Mouse (Mus musculus) effector memory CD4-positive, alpha-beta T cell, adult 5 months (primary cell): ENCODE measurements around the gene Rbpj. TPM values are rescaled to one million over a fixed set of nuclear protein-coding genes. Genes with fewer than 3 reads are reported as not detected.

Experiments used
- polyA plus RNA-seq: library from polyadenylated mRNA; unstranded; fragments of 100-300 nt; shearing (Covaris generic); gene quantifications from one replicate; pipeline ENCODE4 v1.2.1, GENCODE M21; 2017

The Rbpj gene
- polyA plus RNA-seq = 41.8 TPM

DNA sequence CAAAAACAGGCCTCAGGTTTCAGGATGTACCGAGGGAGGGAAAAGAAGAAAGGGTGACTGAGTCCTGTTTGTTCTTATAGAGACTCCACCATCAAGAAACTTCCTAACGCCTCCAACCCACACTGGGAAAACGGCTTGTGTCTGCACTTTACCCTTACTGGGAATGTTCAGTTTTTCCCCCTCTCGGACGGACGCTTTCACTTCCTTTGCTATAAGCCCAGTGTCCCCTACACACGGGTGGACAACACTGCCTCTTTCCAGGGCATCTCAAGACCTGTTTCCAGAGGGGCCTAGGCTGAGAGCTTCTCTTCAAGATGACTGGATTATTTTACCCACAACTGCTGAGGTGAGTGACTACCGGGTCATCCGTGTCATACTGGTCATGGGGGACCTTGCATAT, at the start of gene Rbpj:
Rbpj (plus strand) TSS at position 270 of the 400 bp plus-strand sequence.

Other genes starting within 250 kb of the Rbpj start
- 37.2 TPM for gene Smim20, start 199.1 kb upstream of the Rbpj start, polyA plus RNA-seq
- gene Cckar, start 241.6 kb downstream of the Rbpj start, polyA plus RNA-seq = not detected